Mouse (Mus musculus) embryonic fibroblast, embryonic 13.5 days (primary cell): ENCODE data around the gene Adat2.

Source experiments
- CTCF ChIP-seq: IDR thresholded peaks from 2 replicates; pipeline ENCODE4 v1.5.1; 2011; ENCODE audit warnings: mild to moderate bottlenecking, control low read depth, low read length, moderate library complexity, borderline replicate concordance; ENCODE audit not compliant: insufficient read depth
- POLR2A ChIP-seq: IDR thresholded peaks from 2 replicates; pipeline ENCODE4 v1.6.1; 2011; ENCODE audit warnings: low read depth, mild to moderate bottlenecking, control low read depth, low read length, moderate library complexity

GRCm38 (mm10) chr10:13536706-13537105, 16.0 kb upstream of the Adat2 start:
- no peak for TF ChIP-seq CTCF
- TF ChIP-seq POLR2A, result no peak
